Mouse (Mus musculus): Measurements from ENCODE around the gene Nfkb2. TPM values are rescaled to one million over a fixed set of nuclear protein-coding genes. Genes with fewer than 3 reads are reported as not detected.

Gene Nfkb2
- polyA plus RNA-seq, 1 experiment: 24.3 TPM

DNA sequence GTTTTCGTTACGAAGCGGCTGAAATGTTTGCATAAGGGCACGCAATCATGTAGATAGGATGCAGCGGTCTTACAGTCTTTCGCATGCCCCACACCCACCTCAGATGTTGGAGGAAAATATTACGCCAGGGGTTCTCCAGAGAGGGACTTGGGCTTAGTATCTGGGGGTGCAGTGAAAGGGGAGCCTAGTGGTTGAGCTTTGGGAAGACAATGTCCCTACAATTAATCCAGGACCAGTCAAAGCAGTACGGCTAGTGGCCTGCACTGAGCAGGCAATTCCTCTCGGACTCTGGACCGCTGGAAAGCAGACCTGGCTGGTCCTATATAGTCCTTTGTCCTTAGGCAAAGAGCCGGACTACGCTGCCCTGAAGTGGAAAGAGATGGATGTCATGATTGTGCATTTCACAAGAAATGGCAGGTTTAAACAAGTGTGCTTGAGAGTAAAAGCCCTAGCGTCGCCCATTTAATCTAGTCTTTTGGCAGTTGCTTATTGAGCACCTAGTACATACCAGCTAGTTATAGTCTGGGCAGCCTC lies 23.5 kb downstream of the Nfkb2 start:
- Histone ChIP-seq H3K27ac (ENCODE audit: control insufficient read depth, insufficient read depth, low read depth, low read length, poor library complexity) (peak overlapping the region; percentile 94; the same call in 1 of the 2 replicates), H3K4me3 (replicated peaks; ENCODE audit: control insufficient read depth, low read depth, low read length) (peak overlapping the region; percentile 99), H3K4me1 (ENCODE audit: control insufficient read depth, insufficient read depth, low read length) (peaks cover 4% of the 10 kb centered on the region; the same call in 1 of the 2 replicates)
- WGBS: 28% methylated on average over 14 of the region's 14 CpGs
- TF ChIP-seq CTCF (IDR thresholded peaks at IDR 0.05; ENCODE audit: control insufficient read depth, insufficient read depth, low read length) (no peak), POLR2A (IDR thresholded peaks at IDR 0.05; ENCODE audit: borderline replicate concordance, control insufficient read depth, low read depth, low read length) (no peak)

DNA sequence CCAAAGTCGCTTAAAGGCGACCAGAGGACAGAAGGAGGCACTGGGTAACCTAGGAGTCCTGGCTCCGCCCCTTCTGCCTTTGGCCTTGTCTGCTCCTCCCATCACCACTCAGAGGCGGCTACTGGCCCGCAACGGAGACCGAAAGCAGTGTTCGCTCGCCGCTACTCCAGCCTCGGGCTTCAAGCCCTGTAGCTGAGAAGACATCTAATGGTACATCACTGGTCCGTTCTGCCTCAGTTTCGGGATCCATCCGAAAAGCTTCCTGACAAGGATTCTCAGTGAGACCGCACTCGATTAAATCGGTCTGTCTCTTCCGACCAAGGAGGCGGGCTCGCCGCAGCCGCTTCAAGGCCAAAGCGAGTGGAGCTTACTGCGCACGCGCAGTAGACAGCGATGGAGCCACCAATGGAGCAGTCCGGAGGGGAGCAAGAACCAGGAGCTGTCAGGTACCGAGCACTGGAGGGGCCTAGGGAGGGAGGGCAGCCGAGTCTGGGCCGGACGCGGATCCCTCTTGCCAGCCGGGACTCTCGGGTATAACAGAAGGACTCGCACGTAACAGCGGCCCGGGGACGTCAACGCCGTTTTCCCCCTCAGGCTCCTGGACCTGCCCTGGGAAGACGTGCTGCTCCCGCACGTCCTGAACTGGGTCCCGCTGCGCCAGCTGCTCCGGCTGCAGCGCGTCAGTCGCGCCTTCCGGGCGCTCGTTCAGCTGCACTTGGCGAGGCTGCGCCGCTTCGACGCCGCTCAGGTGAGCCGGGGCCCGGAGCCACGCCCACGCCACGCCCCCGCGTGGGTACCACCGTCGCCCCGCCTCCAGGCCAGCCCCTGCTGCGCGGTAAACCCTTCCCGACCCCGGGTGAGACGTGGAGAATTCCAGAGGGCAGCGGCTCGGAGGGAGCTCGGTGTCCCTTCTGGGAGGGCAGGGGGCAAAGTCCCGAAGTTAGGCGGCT lies 24.2 kb downstream of the Nfkb2 start, which contains the start of gene Fbxl15:
Gene Fbxl15 (plus strand): TSS at position 104 of the 950 bp plus-strand sequence.
- Histone ChIP-seq H3K4me3 (replicated peaks; ENCODE audit: control insufficient read depth, low read depth, low read length) (peak within 1 kb of the TSS; percentile 99), H3K27ac (ENCODE audit: control insufficient read depth, insufficient read depth, low read depth, low read length, poor library complexity) (peak within 1 kb of the TSS; percentile 94), H3K4me1 (ENCODE audit: control insufficient read depth, insufficient read depth, low read length) (peaks cover 4% of the 10 kb centered on the region; the same call in 1 of the 2 replicates)
- under 1% methylated on average over 81 of the region's 81 CpGs for WGBS
- TF ChIP-seq POLR2A (IDR thresholded peaks at IDR 0.05; ENCODE audit: borderline replicate concordance, control insufficient read depth, low read depth, low read length) (peak; percentile 54; the same call in 1 of the 2 replicates), CTCF (IDR thresholded peaks at IDR 0.05; ENCODE audit: control insufficient read depth, insufficient read depth, low read length) (peak; percentile 9; the same call in 1 of the 2 replicates)

DNA sequence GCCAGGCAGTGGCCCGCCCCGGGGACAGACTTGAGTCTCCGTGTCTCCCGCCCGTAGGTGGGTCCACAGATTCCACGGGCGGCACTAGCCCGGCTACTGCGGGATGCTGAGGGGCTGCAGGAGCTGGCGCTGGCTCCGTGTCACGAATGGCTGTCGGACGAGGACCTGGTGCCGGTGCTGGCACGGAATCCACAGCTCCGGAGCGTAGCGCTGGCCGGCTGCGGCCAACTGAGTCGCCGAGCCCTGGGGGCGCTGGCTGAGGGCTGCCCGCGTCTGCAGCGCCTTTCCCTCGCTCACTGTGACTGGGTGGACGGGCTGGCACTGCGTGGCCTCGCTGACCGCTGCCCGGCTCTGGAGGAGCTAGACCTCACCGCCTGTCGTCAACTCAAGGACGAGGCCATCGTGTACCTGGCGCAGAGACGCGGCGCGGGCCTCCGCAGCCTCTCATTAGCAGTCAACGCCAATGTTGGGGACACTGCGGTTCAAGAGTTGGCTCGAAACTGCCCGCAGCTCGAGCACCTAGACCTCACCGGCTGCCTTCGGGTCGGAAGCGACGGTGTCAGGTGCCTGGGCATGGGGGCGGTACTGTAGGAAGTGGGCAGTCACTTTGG lies 25.0 kb downstream of the Nfkb2 start:
- Histone ChIP-seq H3K4me3 (replicated peaks; ENCODE audit: control insufficient read depth, low read depth, low read length) (peak overlapping the region; percentile 99), H3K27ac (ENCODE audit: control insufficient read depth, insufficient read depth, low read depth, low read length, poor library complexity) (peak overlapping the region; percentile 94; the same call in 1 of the 2 replicates), H3K4me1 (ENCODE audit: control insufficient read depth, insufficient read depth, low read length) (peaks cover 4% of the 10 kb centered on the region; the same call in 1 of the 2 replicates)
- WGBS: 1% methylated on average over 54 of the region's 54 CpGs
- TF ChIP-seq CTCF (IDR thresholded peaks at IDR 0.05; ENCODE audit: control insufficient read depth, insufficient read depth, low read length) (no peak), POLR2A (IDR thresholded peaks at IDR 0.05; ENCODE audit: borderline replicate concordance, control insufficient read depth, low read depth, low read length) (no peak)

- TF ChIP-seq CTCF (IDR thresholded peaks at IDR 0.05; ENCODE audit: control insufficient read depth, insufficient read depth, low read length): peak; percentile 99
- peak; percentile 43; the same call in 1 of the 2 replicates for TF ChIP-seq POLR2A (IDR thresholded peaks at IDR 0.05; ENCODE audit: borderline replicate concordance, control insufficient read depth, low read depth, low read length)
- Histone ChIP-seq H3K4me1 (ENCODE audit: control insufficient read depth, insufficient read depth, low read length) (peaks cover 4% of the 10 kb centered on the region; the same call in 1 of the 2 replicates), H3K27ac (ENCODE audit: control insufficient read depth, insufficient read depth, low read depth, low read length, poor library complexity) (no peak overlapping the region), H3K4me3 (replicated peaks; ENCODE audit: control insufficient read depth, low read depth, low read length) (no peak overlapping the region)
- WGBS: 4% methylated on average over 16 of the region's 16 CpGs
These were observed 25.8 kb downstream of the Nfkb2 start for GRCm38 (mm10) chr19:46329951-46330350.

- Histone ChIP-seq H3K4me3 (replicated peaks; ENCODE audit: control insufficient read depth, low read depth, low read length) (no peak overlapping the region), H3K4me1 (ENCODE audit: control insufficient read depth, insufficient read depth, low read length) (peaks cover 4% of the 10 kb centered on the region; the same call in 1 of the 2 replicates), H3K27ac (ENCODE audit: control insufficient read depth, insufficient read depth, low read depth, low read length, poor library complexity) (no peak overlapping the region)
- 90% methylated on average over 12 of the region's 12 CpGs for WGBS
- TF ChIP-seq CTCF (IDR thresholded peaks at IDR 0.05; ENCODE audit: control insufficient read depth, insufficient read depth, low read length) (no peak), POLR2A (IDR thresholded peaks at IDR 0.05; ENCODE audit: borderline replicate concordance, control insufficient read depth, low read depth, low read length) (no peak)
These were observed 26.6 kb downstream of the Nfkb2 start for GRCm38 (mm10) chr19:46330696-46331095.

DNA sequence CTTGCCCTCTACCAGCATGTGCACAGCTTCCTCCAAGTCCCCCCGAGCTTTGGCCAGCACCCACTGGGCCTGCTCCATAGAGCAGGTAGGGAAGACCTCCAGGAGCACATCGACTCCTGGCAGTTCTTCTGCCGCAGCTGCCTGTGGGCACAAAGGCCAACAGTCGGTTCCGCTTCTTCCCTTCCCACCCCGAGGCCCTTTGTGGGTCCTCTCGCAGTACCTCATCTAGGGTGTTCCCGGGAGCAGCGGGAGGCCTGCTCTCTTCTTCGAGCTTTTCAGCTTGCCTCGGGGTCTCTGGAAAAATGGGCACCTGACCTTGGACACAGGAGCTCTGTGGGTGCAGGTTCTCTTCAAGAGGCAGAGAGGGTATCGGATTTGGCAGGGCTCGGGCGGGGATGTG lies 27.2 kb downstream of the Nfkb2 start:
- Histone ChIP-seq H3K4me1 (ENCODE audit: control insufficient read depth, insufficient read depth, low read length) (peaks cover 4% of the 10 kb centered on the region; the same call in 1 of the 2 replicates), H3K27ac (ENCODE audit: control insufficient read depth, insufficient read depth, low read depth, low read length, poor library complexity) (no peak overlapping the region), H3K4me3 (replicated peaks; ENCODE audit: control insufficient read depth, low read depth, low read length) (no peak overlapping the region)
- WGBS: 84% methylated on average over 14 of the region's 14 CpGs
- TF ChIP-seq CTCF (IDR thresholded peaks at IDR 0.05; ENCODE audit: control insufficient read depth, insufficient read depth, low read length) (no peak), POLR2A (IDR thresholded peaks at IDR 0.05; ENCODE audit: borderline replicate concordance, control insufficient read depth, low read depth, low read length) (no peak)

- Histone ChIP-seq H3K4me3 (replicated peaks; ENCODE audit: control insufficient read depth, low read depth, low read length) (no peak overlapping the region), H3K4me1 (ENCODE audit: control insufficient read depth, insufficient read depth, low read length) (peaks cover 4% of the 10 kb centered on the region; the same call in 1 of the 2 replicates), H3K27ac (ENCODE audit: control insufficient read depth, insufficient read depth, low read depth, low read length, poor library complexity) (no peak overlapping the region)
- WGBS: 78% methylated on average over 3 of the region's 3 CpGs
- TF ChIP-seq CTCF (IDR thresholded peaks at IDR 0.05; ENCODE audit: control insufficient read depth, insufficient read depth, low read length) (no peak), POLR2A (IDR thresholded peaks at IDR 0.05; ENCODE audit: borderline replicate concordance, control insufficient read depth, low read depth, low read length) (no peak)
These were observed 27.8 kb downstream of the Nfkb2 start for GRCm38 (mm10) chr19:46331936-46332335.
